Mouse (Mus musculus) gastrocnemius, postnatal 4 days (tissue): ENCODE measurements around the gene Ntn1. TPM values are rescaled to one million over a fixed set of nuclear protein-coding genes. Genes with fewer than 3 reads are reported as not detected.

Experiments
- DNase-seq, 2 experiments: peaks; one replicate each; pipeline ENCODE4 v3.0.0; 2021 to 2022; ENCODE audit warnings: low spot score in 2 of 2, mixed read lengths in 2 of 2
- total RNA-seq, 2 experiments: library from RNA; stranded (reverse); gene quantifications; 2 replicates each; pipeline ENCODE4 v1.2.3; 2021

The Ntn1 gene
- total RNA-seq, 2 experiments from 2014 or later = 28.6 to 29.0 TPM

DNA sequence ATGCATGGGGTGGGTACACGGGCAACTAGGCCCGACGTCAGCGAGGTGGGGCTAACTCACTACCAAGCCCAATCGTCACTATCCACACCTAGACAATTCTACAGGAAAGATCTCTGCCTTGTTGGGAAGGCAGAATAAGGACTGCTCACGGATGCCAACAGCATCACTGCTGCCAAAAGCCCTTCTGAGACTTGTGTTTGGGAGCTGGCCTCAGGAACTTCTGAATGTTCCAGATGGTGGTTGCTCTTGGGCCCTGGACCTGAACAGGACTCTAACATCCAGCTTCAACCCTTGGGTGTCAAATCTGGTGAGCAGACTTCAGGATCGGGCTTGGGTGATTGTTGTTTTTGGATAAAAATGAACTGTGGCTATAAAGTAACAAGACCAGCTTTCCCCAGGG is 61.3 kb downstream of the Ntn1 start:
- no peak for DNase-seq

DNA sequence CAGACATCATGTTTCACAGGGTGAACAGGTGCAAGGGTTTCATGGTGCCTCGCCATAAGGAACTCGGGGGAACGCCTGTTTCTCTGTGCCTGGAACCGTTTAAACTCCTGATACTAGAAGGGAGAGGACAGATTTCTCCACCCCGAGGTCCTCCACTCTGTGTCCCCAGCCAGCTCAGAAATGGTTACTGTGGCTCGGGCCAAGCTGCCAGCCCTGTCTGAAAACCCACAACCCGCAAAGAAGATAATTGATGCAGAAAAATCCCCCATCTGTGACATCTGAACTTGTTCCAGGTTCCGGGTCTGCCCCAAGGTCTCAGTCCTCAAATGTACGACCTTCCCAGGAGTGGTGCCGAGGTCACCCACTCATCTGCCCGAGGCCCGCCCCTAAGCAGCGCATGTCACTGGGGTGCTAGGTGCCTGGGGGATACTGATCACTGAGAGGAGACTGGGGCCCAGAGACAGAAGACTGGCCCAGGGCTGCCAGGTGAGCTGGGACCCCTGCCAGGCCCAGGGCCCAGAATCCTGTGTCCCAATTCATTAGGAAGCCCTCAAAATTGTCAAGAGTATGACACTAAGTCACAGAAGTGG is 68.9 kb downstream of the Ntn1 start:
- no peak for DNase-seq

DNA sequence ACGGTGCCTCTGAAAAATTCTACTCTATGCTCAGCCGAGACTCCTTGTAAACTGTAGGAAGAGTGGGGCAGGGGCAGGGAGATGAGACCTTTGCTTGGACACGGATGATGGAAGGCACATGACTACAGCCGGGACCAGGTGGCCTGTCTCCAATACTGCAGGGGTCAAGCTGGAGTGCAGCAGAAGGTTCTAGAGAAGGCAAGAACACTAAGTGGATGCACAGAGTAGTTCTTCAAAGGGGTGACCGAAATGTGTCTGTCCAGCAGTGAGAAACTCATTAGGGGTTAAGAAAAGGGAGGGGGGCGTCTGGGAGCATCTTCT is 69.5 kb downstream of the Ntn1 start:
- DNase-seq = no peak

DNA sequence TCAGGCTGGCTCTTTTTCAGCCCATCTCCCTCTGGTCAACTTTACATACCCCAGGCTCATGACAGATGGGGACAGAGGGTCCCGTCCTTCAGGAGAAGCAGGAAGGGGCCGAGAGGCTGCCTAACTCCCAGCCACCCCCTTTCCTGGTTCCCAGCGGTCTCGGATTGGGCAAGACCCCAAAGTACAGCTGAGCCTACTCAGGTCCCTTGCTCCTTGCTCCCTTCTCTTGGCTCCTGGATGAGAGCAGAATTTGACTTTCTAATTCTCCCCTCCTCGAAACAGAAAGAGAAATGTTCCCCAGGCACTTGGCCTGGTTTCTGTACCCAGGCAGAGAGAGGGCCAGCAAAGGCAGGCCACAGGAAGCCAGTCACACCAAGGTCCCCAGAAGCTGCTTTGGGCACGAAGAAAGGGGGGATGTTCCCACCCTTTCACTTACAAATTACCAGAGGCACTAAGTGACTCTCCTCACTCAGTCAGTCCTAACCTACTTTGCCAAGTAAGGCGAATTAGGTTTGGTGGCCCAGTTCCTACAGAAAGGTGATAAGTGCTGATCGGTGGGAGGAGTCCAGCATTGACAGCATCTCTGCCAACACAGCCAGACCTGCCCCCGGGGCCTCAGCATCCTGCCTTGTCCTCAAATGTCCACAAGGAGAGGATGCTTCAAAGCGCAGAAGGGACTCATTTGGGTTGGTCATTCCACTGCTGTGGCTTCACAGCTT is 70.1 kb downstream of the Ntn1 start:
- DNase-seq = no peak

DNA sequence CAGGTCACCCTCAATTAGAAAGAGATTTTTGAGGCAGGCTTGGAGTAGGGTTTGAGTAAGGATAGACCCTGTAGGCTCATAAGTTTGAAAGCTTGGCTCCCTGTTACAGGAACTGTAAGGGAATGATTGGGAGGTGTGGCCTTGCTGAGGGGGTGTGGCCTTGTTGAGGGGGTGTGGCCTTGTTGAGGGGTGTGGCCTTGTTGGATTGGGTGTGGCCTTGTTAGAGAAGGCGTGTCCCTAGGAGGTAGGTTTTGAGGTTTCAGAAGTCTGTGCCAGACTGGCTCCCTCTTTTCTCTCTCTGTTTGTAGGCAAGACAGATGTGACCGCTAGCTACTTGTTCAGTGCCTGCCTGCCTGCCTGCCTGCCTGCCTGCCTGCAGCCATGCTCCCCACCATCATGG is 75.8 kb downstream of the Ntn1 start:
- no peak for DNase-seq

DNA sequence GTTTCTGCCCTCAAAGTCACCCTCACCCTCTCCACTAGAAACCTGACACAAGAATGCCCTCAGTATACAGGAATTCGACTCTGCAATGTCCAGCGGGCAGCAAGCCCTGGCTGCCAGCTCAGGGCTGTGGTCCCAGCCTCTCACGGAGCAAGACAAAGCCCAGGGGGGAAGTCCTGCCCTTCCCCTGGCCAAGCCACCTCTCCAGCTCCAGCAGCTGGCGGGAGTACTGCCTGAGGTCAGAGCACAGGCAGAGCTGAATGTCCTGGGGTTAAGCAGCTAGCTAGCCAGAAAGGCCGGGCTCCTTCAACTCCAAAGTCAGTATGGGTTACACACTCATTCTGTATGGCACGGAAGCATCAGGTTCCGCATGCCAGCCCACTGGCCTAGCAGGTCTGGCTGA is 79.2 kb downstream of the Ntn1 start:
- DNase-seq = peak in 1 of 2 experiments; percentile 53

DNA sequence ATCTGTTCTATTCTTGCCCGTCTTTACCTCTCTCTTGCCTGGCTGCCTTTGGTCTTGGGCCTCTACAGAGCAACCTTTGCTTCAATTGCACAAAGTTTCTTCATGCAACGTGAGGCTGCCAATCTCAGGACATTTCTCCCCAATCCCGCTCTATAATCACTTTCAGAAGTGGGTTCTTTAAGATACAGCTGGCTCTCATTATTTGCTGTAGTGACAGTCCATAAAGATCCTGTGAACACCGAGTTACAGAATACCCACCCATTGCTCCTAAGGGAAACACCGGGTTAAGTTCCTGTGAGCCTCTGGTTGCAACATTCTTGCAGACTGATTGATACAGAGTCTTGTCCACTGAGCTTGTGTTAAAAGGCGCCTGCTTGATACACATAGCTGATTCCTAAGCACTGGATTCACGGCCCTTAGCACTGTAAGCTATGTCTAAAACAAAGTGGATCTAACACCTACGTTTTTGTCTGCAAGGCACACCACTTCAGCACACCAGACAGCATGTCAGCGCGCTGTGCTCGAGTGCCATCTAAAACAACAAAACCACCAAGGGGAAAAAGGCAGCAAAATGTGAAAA is 85.0 kb downstream of the Ntn1 start:
- no peak for DNase-seq

DNA sequence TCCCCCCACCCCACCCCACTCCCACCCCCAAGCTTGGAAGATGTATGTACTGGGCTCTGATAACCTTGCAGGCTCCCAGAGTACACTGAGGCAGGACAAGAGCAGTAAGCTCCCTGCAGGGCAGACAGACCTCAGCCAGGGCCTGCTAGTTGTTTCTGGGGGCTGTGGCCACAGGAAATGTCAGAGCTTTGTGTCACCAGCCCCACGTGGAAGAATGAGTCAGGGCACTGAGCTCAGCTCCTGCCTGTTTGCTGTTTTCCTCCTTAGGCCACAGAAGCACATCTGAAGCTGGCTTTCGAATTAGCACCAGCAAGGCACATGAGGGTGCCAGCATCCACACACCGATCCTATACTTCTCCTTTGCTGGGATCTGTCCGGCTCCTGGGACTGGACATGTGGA is 86.8 kb downstream of the Ntn1 start:
- no peak for DNase-seq

DNA sequence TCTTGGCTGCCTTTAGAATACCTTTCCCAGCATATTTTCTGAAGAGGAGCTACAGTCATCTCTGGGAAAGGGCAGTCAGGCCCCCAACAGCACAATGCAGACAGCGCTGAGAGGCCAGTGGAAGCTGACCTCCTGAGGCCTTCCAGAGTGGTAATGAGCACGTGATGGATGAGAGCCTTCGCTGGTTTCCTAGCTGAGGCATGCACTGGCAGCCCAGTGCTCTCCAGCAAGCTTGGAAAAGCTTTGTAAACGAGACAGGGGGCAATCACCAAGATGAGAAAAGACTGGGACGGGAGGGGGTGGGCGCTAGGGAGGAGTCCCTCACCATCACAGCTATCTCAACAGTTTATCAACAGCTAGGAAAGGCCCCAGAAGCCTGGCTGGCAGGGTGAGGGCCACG is 87.6 kb downstream of the Ntn1 start:
- no peak for DNase-seq

DNA sequence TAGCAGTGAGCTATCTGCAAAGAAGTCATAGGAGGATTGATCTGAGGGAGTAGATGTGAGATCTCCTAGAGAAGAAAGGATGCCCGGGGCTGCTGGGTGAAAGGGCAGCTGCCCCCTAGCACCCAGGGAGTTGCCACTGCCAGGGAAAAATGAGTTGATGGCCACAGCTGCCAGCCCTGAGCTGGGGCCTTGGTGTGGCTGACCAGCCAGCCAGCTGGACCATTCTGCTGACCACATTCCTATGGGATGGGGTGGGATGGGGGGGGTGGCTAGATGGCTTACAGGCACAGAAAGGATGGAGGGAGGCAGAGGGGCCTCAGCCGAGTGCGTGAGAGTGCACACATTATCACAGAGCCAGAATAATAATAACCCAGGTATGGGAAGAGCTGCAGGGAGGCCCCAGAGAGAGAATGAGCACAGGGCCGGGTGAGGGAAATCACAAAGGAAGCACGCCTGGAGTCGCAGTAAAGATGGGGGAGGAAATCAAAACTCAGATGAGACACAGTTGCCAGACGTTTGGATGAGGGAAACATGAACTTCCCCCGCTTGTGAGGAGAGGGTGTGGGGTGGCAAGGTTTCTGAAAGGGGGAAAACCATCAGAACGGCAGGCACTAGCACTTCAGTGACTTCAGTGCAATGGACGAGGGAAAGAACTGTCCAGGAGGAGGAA is 91.6 kb downstream of the Ntn1 start:
- peak in 1 of 2 experiments; percentile 27 for DNase-seq

DNA sequence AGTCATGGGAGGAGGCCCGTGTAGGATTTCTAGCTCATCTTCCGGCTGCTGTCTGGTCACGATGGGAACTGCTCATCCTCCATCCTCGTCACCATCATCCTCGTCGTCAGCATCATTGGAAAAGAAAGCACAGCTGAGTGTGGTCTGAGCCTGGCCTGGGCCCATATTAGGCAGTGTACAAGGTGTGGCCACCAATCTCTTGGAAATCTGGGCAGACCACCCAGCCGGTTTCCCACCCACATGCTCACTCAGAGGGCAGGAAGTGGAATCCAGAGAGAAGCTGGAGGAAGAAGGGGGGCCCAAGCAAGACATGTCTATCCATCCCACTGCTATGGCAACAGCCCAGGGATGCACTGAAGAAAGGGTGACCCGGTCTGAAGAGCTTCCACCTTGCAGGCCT is 94.6 kb downstream of the Ntn1 start:
- no peak for DNase-seq

DNA sequence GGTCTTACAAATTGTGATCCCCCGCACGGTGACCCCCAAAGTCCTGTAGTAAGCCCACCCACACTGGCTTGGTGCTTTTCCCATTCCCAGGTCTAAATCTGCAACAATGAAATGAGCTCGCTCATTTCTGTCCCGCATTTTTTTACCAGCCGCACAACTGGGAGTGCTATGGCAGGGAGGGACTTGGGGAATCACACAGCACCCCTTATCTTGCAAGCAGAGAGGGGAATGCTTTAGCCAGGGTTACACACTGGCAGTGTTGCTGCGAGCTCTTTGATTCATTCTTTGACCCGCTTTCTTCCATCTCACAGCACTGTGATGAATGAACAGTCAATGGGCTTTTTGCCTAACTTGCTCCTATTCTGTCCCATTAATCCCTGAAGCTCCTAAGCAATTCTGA is 98.3 kb downstream of the Ntn1 start:
- no peak for DNase-seq

DNA sequence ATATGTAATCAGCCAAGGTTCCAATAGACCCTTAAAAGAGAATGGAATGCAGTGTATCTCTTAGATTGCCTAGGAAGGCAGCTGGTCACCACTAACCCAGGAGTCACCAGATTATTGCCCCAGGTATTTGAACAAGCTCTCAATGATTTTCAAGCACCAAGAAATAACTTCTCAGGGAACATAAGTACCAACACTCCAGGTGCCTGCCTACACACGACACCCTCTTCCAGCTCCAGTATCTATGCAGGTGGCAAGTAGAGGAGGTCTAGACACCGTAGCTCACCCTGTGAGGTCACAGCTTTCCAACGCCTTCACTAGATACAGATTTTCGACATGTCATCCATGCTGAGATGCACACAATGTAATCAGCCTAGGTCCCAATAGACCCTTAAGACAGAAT is 99.0 kb downstream of the Ntn1 start:
- no peak for DNase-seq

DNA sequence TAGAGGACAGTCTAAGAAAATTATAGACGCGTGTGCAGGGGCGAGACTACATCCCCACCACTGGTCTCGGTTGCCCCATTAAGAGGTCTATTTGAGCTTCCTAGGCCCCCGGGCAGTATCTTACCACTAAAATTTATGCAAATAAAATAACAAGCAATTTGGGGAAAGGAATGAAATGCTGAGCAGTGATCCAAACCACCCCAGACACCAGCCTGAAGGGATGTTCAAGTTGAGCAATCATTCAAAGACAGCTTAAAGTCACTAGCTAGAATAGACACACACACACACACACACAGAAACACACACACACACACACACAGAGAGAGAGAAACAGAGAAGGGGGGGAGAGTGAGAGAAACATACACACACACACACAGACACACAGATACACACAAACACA is 105.1 kb downstream of the Ntn1 start:
- no peak for DNase-seq

DNA sequence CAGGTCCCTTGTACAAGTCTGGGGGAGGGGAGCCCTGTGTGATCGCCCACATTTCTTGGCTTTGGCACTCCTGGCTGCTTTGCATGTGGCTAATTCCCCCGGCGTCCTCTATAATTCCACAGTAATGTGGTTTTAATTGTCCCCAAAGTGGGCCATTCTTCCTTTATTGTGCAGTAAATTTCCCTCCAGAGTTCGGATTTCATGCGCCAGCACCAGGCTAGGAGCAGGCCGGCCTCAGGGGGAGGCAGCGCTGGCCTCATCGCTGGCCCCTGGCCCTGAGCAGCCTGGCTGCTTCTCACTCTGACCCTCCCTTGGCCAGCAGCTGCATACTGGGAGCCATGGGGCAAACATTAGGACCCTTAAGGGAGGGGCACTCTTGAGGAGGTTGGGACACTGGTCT is 110.0 kb downstream of the Ntn1 start:
- peak in 1 of 2 experiments; percentile 44 for DNase-seq

DNA sequence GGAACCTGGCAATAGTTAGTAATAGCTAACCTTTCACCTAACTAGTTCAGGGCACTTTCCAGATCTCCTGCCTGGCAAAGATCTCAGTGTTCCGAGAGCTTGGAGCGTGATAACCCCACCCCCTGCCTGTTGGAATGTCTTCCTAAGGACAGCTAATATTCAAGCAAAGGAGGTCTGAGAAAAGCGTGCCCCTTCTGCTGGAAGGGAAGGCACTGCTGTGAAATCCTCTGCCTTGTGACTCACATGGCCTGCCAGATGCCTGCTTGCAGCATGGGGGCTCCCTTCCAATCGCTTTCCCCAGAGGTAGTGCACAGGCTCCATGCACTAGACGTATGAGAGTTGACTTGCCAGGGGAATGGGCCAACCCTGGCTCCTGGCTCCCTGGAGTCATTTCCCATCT is 113.3 kb downstream of the Ntn1 start:
- no peak for DNase-seq

DNA sequence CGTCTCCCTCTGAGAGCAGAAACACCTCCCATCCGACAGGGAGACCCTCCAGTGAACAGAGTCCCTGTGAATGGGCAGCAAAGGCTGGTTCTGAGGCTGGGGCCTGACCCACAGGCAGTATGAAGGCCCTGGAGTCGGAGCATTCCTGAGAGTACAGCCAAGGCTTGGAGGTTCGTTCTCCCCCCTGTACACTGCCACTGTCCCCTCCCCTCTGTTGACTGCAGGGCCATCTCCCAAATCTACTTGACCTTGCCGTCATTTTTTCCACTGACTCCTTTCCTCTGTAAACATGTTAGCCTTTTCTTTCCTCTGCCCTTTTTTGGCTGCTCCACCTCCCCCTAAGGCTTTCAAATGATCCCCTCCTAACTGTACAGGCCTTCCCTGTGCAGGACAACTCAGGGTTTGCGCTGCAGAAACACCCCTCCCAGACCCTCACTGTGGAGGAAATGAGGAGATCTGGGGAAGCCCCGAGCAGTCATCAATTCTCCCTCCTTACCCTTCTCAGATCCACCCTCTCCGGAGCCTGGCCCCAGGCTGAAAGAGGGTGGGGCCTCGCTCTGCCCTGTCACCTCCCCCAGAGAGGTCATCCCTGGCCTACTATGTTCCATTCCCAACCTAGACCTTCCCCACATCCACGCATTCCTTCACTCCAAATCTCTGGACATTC is 114.3 kb downstream of the Ntn1 start:
- DNase-seq = no peak

DNA sequence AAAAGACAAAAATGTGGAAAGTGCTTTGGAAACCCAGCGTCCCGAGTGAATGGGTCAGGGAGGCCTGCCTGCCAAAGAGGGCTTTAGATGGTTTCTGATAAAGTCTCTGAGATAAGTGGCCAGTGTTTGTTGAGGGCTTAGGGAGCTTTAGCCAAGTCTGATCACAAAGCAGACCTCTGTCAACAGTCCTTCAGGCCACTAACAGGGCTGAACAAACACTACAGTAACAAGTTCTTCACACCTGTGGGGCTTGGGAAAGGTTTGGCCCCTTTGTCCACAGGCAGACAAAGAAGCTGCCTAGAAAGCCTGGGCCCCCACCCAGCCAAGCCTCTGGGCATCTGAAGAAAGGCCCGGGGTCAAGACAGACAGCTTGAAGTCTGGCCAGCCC is 114.9 kb downstream of the Ntn1 start:
- no peak for DNase-seq

DNA sequence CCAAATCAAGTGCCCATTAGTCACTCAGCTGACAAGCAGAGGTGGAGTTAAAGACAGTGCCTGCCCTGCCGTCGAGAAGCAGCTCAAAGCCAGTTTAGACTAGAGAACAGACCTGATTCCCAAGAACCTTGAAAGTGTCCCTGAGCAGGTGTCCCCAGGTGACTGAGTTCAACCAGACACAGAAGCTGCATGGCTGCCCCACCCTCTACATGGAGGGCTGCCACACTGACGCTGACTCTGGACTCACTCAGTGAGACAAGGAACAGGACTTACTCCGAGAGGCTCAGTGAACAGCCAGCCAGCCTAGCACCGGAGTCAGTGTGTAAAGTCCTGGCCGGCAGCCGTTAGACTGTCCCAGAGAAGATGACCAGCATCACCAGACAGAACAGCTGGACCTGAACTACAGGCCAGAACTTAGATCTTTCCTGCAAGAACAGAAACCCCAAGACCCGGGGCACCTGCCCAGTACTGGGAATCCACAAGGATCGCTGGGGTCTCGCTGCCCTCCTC is 120.6 kb downstream of the Ntn1 start:
- DNase-seq = no peak

DNA sequence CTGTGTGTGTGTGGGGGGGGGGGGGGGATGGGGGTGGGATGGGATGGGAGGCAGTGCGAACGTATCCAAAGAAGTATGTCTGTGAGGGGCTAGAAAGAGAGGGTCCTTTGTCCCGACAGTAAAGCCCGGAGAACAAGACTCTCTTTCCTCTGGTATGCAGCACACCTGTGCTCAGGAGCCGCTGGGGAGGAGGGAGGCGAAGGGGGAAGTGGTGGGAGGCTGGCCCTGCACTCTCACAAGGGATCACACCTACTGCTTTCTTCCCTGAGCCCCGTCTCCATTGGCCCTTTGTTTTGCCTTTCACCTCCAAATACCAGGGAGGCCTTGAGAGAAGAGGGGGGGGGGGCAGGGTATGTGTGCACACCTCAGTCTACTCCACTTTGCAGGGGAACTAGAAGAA is 123.7 kb downstream of the Ntn1 start:
- no peak for DNase-seq

DNA sequence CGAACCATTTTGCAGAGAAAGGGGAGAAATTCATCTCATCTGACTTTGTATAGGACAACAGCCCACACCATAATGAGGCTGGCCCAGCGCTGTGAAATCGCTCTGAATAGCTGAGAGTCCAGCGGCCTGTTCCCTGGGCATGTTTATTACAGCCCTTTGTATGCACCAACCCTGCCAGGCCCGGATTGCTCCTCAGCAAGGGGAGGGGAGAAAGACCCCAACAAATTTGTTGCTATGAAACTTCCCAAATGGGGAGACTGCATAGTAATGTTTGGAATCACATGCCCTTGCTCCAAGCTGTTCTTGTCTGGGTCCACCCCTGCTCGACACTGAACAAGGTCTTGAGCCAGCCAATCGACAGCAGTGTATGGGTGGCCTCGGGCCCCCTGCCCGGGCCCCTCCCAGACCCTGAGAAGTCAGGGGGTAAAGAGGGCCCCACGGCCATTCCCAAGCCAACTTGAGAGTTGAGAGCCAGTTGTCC is 126.3 kb downstream of the Ntn1 start:
- DNase-seq = peak in 1 of 2 experiments; percentile 34

DNA sequence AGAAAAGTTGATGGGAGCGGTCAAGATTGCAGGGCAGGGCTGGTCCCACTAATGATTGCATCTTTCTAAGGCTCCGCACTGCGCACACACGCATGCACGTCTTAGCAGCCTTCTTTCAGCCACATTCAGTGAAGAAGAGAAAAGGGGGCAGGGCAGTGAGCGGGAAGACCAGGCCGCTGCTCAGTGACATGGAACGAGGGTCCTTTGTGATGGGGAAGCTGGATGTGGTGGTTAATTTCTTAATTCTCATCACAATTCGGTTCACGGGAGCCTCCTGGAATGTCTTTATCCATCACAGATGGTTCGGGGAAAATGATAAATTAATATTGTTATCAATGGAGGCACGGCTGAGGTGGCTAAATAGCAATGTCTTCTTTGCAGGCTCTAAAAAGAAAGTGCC is 126.8 kb downstream of the Ntn1 start:
- no peak for DNase-seq
